Mouse (Mus musculus) liver, adult 2 months (tissue): ENCODE measurements around the gene Dcaf11. TPM values are rescaled to one million over a fixed set of nuclear protein-coding genes. Genes with fewer than 3 reads are reported as not detected.

Experiments
- DNase-seq: peaks from one replicate; pipeline ENCODE4 v3.0.0-alpha.2; 2011; ENCODE audit warnings: low read depth, low spot score; ENCODE audit errors: extremely low read depth
- H3K27ac ChIP-seq: fragments of 200-500 bp; replicated peaks from 2 replicates; pipeline ENCODE4 v1.5.1; 2012; ENCODE audit warnings: low read depth, mild to moderate bottlenecking, control low read depth, inconsistent platforms, low read length; ENCODE audit not compliant: insufficient read depth
- H3K27me3 ChIP-seq: fragments of 200-500 bp; 2 replicates; pipeline ENCODE4 v1.6.1; 2012; ENCODE audit warnings: mild to moderate bottlenecking, moderate library complexity, low read length, inconsistent platforms; ENCODE audit not compliant: control insufficient read depth, insufficient read depth
- H3K36me3 ChIP-seq: fragments of 200-500 bp; 2 replicates; pipeline ENCODE4 v1.6.1; 2012; ENCODE audit warnings: low read length, inconsistent platforms; ENCODE audit not compliant: control insufficient read depth, insufficient read depth
- H3K4me1 ChIP-seq: fragments of 200-500 bp; 2 replicates; pipeline ENCODE4 v1.6.1; 2011; ENCODE audit warnings: low read length; ENCODE audit not compliant: control insufficient read depth, insufficient read depth
- H3K4me3 ChIP-seq: fragments of 200-500 bp; 2 replicates; pipeline ENCODE4 v1.5.1; 2011; ENCODE audit warnings: low read depth, mild to moderate bottlenecking, control low read depth, low read length, moderate library complexity; ENCODE audit not compliant: insufficient read depth
- H3K79me2 ChIP-seq: fragments of 200-500 bp; 2 replicates; pipeline ENCODE4 v1.6.1; 2012; ENCODE audit warnings: inconsistent platforms, mild to moderate bottlenecking, low read length, moderate library complexity; ENCODE audit not compliant: control insufficient read depth, insufficient read depth
- H3K9ac ChIP-seq: fragments of 200-500 bp; 2 replicates; pipeline ENCODE4 v1.6.1; 2012; ENCODE audit warnings: low read depth, mild to moderate bottlenecking, control low read depth, inconsistent platforms, low read length
- CTCF ChIP-seq: fragments of 200-500 bp; IDR thresholded peaks from 2 replicates; pipeline ENCODE4 v1.5.1; 2011; ENCODE audit warnings: low read depth, low read length, control low read depth
- POLR2A ChIP-seq: fragments of 200-500 bp; IDR thresholded peaks from 2 replicates; pipeline ENCODE4 v1.6.1; 2011; ENCODE audit warnings: low read length, control low read depth; ENCODE audit not compliant: insufficient read depth; ENCODE audit errors: extremely low read depth
- WGBS: fragments of 180-500 bp; shearing (Covaris S2); methylation state at CpG from one replicate; pipeline ENCODE4 v1.1.7; 2018; 5-methylcytosine and 5-hydroxymethylcytosine counted together
- polyA plus RNA-seq: library from polyadenylated mRNA; depleted of rRNA; stranded (reverse); fragments of >200 nt; gene quantifications from 2 replicates; pipeline ENCODE4 v1.2.3, GENCODE M21; 2012
- total RNA-seq: library from RNA; depleted of rRNA; stranded (reverse); fragments of >200 nt; gene quantifications from 2 replicates; pipeline ENCODE4 v1.2.3, GENCODE M21; 2014

Dcaf11 gene
- total and polyA plus RNA-seq, 2 experiments = 263 to 305 TPM

- Histone ChIP-seq H3K4me3 (peak overlapping the region; percentile 37; the same call in 1 of the 2 replicates), H3K4me1 (peaks cover 2% of the 10 kb centered on the region), H3K9ac (peak overlapping the region; percentile 17; the same call in 1 of the 2 replicates), H3K27me3 (no peaks in the 10 kb centered on the region), H3K79me2 (0 out of 2 replicates have a peak, but pooled peaks cover 9% of the 10 kb centered on the region), H3K27ac (peak overlapping the region; percentile 85; the same call in 1 of the 2 replicates), H3K36me3 (peaks cover 7% of the 10 kb centered on the region; the same call in 1 of the 2 replicates)
- no peak for TF ChIP-seq CTCF
- no peak for TF ChIP-seq POLR2A
- DNase-seq = no peak
- WGBS = 86% methylated on average over 16 of the region's 16 CpGs
These were observed 16.6 kb downstream of the Dcaf11 start for GRCm38 (mm10) chr14:55576376-55576775.

GRCm38 (mm10) chr14:55577871-55578667 is 18.3 kb downstream of the Dcaf11 start, which contains the start of gene Psme1:
TSS of gene Psme1 (plus strand) at chr14:55578123.
- H3K4me1 ChIP-seq = peaks cover 2% of the 10 kb centered on the region
- peaks cover 10% of the 10 kb centered on the region; the same call in 1 of the 2 replicates for H3K36me3 ChIP-seq
- peak within 1 kb of the TSS; percentile 81 for H3K4me3 ChIP-seq
- TF ChIP-seq CTCF = no peak
- TF ChIP-seq POLR2A = peak; percentile 60; the same call in 1 of the 2 replicates
- peak; percentile 84 for DNase-seq
- H3K27me3 ChIP-seq = no peaks in the 10 kb centered on the region
- H3K79me2 ChIP-seq = 0 out of 2 replicates have a peak, but pooled peaks cover 9% of the 10 kb centered on the region
- peak within 1 kb of the TSS; percentile 89 for H3K27ac ChIP-seq
- H3K9ac ChIP-seq = peak within 1 kb of the TSS; percentile 89
- under 1% methylated on average over 32 of the region's 32 CpGs for WGBS

- TF ChIP-seq POLR2A (no peak), CTCF (no peak)
- peaks cover 10% of the 10 kb centered on the region; the same call in 1 of the 2 replicates for H3K36me3 ChIP-seq
- peaks cover 2% of the 10 kb centered on the region for H3K4me1 ChIP-seq
- DNase-seq = peak; percentile 63
- 10% methylated on average over 6 of the region's 6 CpGs for WGBS
- peak overlapping the region; percentile 89 for H3K27ac ChIP-seq
- H3K9ac ChIP-seq = peak overlapping the region; percentile 89
- no peaks in the 10 kb centered on the region for H3K27me3 ChIP-seq
- H3K4me3 ChIP-seq = peak overlapping the region; percentile 81
- H3K79me2 ChIP-seq = 0 out of 2 replicates have a peak, but pooled peaks cover 9% of the 10 kb centered on the region
These were observed 19.0 kb downstream of the Dcaf11 start for GRCm38 (mm10) chr14:55578668-55579269.

- DNase-seq = no peak
- Histone ChIP-seq H3K36me3 (peaks cover 10% of the 10 kb centered on the region; the same call in 1 of the 2 replicates), H3K4me3 (no peak overlapping the region), H3K4me1 (peaks cover 2% of the 10 kb centered on the region), H3K27me3 (no peaks in the 10 kb centered on the region), H3K79me2 (0 out of 2 replicates have a peak, but pooled peaks cover 9% of the 10 kb centered on the region), H3K9ac (no peak overlapping the region), H3K27ac (no peak overlapping the region)
- TF ChIP-seq POLR2A = no peak
- no peak for TF ChIP-seq CTCF
- WGBS = 93% methylated on average over 23 of the region's 23 CpGs
These were observed 20.0 kb downstream of the Dcaf11 start for GRCm38 (mm10) chr14:55579511-55580496.

GRCm38 (mm10) chr14:55580731-55581130 is 20.9 kb downstream of the Dcaf11 start:
- DNase-seq = no peak
- Histone ChIP-seq H3K27me3 (no peaks in the 10 kb centered on the region), H3K36me3 (peaks cover 10% of the 10 kb centered on the region; the same call in 1 of the 2 replicates), H3K4me1 (peaks cover 4% of the 10 kb centered on the region), H3K79me2 (0 out of 2 replicates have a peak, but pooled peaks cover 9% of the 10 kb centered on the region), H3K27ac (no peak overlapping the region), H3K9ac (no peak overlapping the region), H3K4me3 (no peak overlapping the region)
- 94% methylated on average over 16 of the region's 16 CpGs for WGBS
- TF ChIP-seq CTCF = no peak
- TF ChIP-seq POLR2A = no peak
